Mouse (Mus musculus): Measurements from ENCODE around the gene 1190007I07Rik. TPM values are rescaled to one million over a fixed set of nuclear protein-coding genes. Genes with fewer than 3 reads are reported as not detected.

1190007I07Rik gene
- polyA plus RNA-seq, 1 experiment from 2014 or later = 33.2 TPM

- Histone ChIP-seq H3K4me1 (ENCODE audit: control insufficient read depth, insufficient read depth, low read length) (no peaks in the 10 kb centered on the region), H3K4me2 (ENCODE audit: low read depth) (no peak overlapping the region), H3K4me3 (ENCODE audit: low read depth, low read length) (no peak overlapping the region), H3K9me3 (ENCODE audit: control insufficient read depth, low read length) (no peaks in the 10 kb centered on the region), H3K27me3 (ENCODE audit: control insufficient read depth, insufficient read depth, low read length) (no peaks in the 10 kb centered on the region), H3K36me3 (ENCODE audit: control insufficient read depth, insufficient read depth, low read length) (no peaks in the 10 kb centered on the region), H3K27ac (ENCODE audit: low read depth, low read length) (no peak overlapping the region), H3K9ac (ENCODE audit: low read length) (no peak overlapping the region)
- no peak for DNase-seq (ENCODE audit: low spot score)
- WGBS = 75% methylated on average over 5 of the region's 5 CpGs
- ATAC-seq (ENCODE audit: insufficient read depth, low FRiP score, low TSS enrichment) = no peak
Observed at GRCm38 (mm10) chr10:82652625-82653024, 29.6 kb upstream of the 1190007I07Rik start.

GRCm38 (mm10) chr10:82651221-82651620 lies 28.2 kb upstream of the 1190007I07Rik start:
- H3K27me3 ChIP-seq (ENCODE audit: control insufficient read depth, insufficient read depth, low read length) = no peaks in the 10 kb centered on the region
- no peak overlapping the region for H3K4me2 ChIP-seq (ENCODE audit: low read depth)
- no peak overlapping the region for H3K4me3 ChIP-seq (ENCODE audit: low read depth, low read length)
- H3K9ac ChIP-seq (ENCODE audit: low read length) = no peak overlapping the region
- no peak for ATAC-seq (ENCODE audit: insufficient read depth, low FRiP score, low TSS enrichment)
- no peaks in the 10 kb centered on the region for H3K4me1 ChIP-seq (ENCODE audit: control insufficient read depth, insufficient read depth, low read length)
- DNase-seq (ENCODE audit: low spot score) = no peak
- peaks cover 3% of the 10 kb centered on the region for H3K36me3 ChIP-seq (ENCODE audit: control insufficient read depth, insufficient read depth, low read length)
- no peaks in the 10 kb centered on the region for H3K9me3 ChIP-seq (ENCODE audit: control insufficient read depth, low read length)
- WGBS = 93% methylated on average over 5 of the region's 5 CpGs
- H3K27ac ChIP-seq (ENCODE audit: low read depth, low read length) = no peak overlapping the region

GRCm38 (mm10) chr10:82647205-82647811 lies 24.3 kb upstream of the 1190007I07Rik start:
- no peak for DNase-seq (ENCODE audit: low spot score)
- 94% methylated on average over 17 of the region's 17 CpGs for WGBS
- Histone ChIP-seq H3K4me2 (ENCODE audit: low read depth) (no peak overlapping the region), H3K9me3 (ENCODE audit: control insufficient read depth, low read length) (no peaks in the 10 kb centered on the region), H3K27me3 (ENCODE audit: control insufficient read depth, insufficient read depth, low read length) (no peaks in the 10 kb centered on the region), H3K9ac (ENCODE audit: low read length) (no peak overlapping the region), H3K4me3 (ENCODE audit: low read depth, low read length) (no peak overlapping the region), H3K27ac (ENCODE audit: low read depth, low read length) (no peak overlapping the region), H3K4me1 (ENCODE audit: control insufficient read depth, insufficient read depth, low read length) (no peaks in the 10 kb centered on the region), H3K36me3 (ENCODE audit: control insufficient read depth, insufficient read depth, low read length) (peaks cover 7% of the 10 kb centered on the region)
- no peak for ATAC-seq (ENCODE audit: insufficient read depth, low FRiP score, low TSS enrichment)

- no peaks in the 10 kb centered on the region for H3K27me3 ChIP-seq (ENCODE audit: control insufficient read depth, insufficient read depth, low read length)
- H3K9me3 ChIP-seq (ENCODE audit: control insufficient read depth, low read length) = no peaks in the 10 kb centered on the region
- H3K4me1 ChIP-seq (ENCODE audit: control insufficient read depth, insufficient read depth, low read length) = no peaks in the 10 kb centered on the region
- ATAC-seq (ENCODE audit: insufficient read depth, low FRiP score, low TSS enrichment) (no peak), DNase-seq (ENCODE audit: low spot score) (no peak)
- WGBS = 97% methylated on average over 8 of the region's 8 CpGs
- no peak overlapping the region for H3K4me3 ChIP-seq (ENCODE audit: low read depth, low read length)
- no peak overlapping the region for H3K9ac ChIP-seq (ENCODE audit: low read length)
- H3K4me2 ChIP-seq (ENCODE audit: low read depth) = no peak overlapping the region
- no peak overlapping the region for H3K27ac ChIP-seq (ENCODE audit: low read depth, low read length)
- peaks cover 10% of the 10 kb centered on the region for H3K36me3 ChIP-seq (ENCODE audit: control insufficient read depth, insufficient read depth, low read length)
Observed at GRCm38 (mm10) chr10:82646083-82646482, 23.1 kb upstream of the 1190007I07Rik start.

- Histone ChIP-seq H3K4me2 (ENCODE audit: low read depth) (no peak overlapping the region), H3K27me3 (ENCODE audit: control insufficient read depth, insufficient read depth, low read length) (no peaks in the 10 kb centered on the region), H3K4me1 (ENCODE audit: control insufficient read depth, insufficient read depth, low read length) (no peaks in the 10 kb centered on the region), H3K27ac (ENCODE audit: low read depth, low read length) (no peak overlapping the region), H3K4me3 (ENCODE audit: low read depth, low read length) (no peak overlapping the region), H3K9me3 (ENCODE audit: control insufficient read depth, low read length) (no peaks in the 10 kb centered on the region), H3K36me3 (ENCODE audit: control insufficient read depth, insufficient read depth, low read length) (peaks cover 24% of the 10 kb centered on the region), H3K9ac (ENCODE audit: low read length) (no peak overlapping the region)
- DNase-seq (ENCODE audit: low spot score) = no peak
- ATAC-seq (ENCODE audit: insufficient read depth, low FRiP score, low TSS enrichment) = no peak
- WGBS = 96% methylated on average over 9 of the region's 9 CpGs
Observed at GRCm38 (mm10) chr10:82641481-82641880, 18.5 kb upstream of the 1190007I07Rik start.

GRCm38 (mm10) chr10:82639032-82639698 lies 16.1 kb upstream of the 1190007I07Rik start:
- Histone ChIP-seq H3K4me2 (ENCODE audit: low read depth) (no peak overlapping the region), H3K27me3 (ENCODE audit: control insufficient read depth, insufficient read depth, low read length) (no peaks in the 10 kb centered on the region), H3K4me1 (ENCODE audit: control insufficient read depth, insufficient read depth, low read length) (no peaks in the 10 kb centered on the region), H3K9me3 (ENCODE audit: control insufficient read depth, low read length) (no peaks in the 10 kb centered on the region), H3K9ac (ENCODE audit: low read length) (no peak overlapping the region), H3K36me3 (ENCODE audit: control insufficient read depth, insufficient read depth, low read length) (peaks cover 22% of the 10 kb centered on the region), H3K4me3 (ENCODE audit: low read depth, low read length) (no peak overlapping the region), H3K27ac (ENCODE audit: low read depth, low read length) (no peak overlapping the region)
- ATAC-seq (ENCODE audit: insufficient read depth, low FRiP score, low TSS enrichment) (no peak), DNase-seq (ENCODE audit: low spot score) (no peak)
- WGBS = 92% methylated on average over 8 of the region's 8 CpGs

GRCm38 (mm10) chr10:82636321-82636720 lies 13.3 kb upstream of the 1190007I07Rik start:
- ATAC-seq (ENCODE audit: insufficient read depth, low FRiP score, low TSS enrichment) = no peak
- H3K4me3 ChIP-seq (ENCODE audit: low read depth, low read length) = no peak overlapping the region
- no peak for DNase-seq (ENCODE audit: low spot score)
- no peak overlapping the region for H3K4me2 ChIP-seq (ENCODE audit: low read depth)
- no peaks in the 10 kb centered on the region for H3K4me1 ChIP-seq (ENCODE audit: control insufficient read depth, insufficient read depth, low read length)
- 95% methylated on average over 3 of the region's 3 CpGs for WGBS
- no peak overlapping the region for H3K27ac ChIP-seq (ENCODE audit: low read depth, low read length)
- H3K9me3 ChIP-seq (ENCODE audit: control insufficient read depth, low read length) = no peaks in the 10 kb centered on the region
- peaks cover 24% of the 10 kb centered on the region for H3K36me3 ChIP-seq (ENCODE audit: control insufficient read depth, insufficient read depth, low read length)
- H3K9ac ChIP-seq (ENCODE audit: low read length) = no peak overlapping the region
- no peaks in the 10 kb centered on the region for H3K27me3 ChIP-seq (ENCODE audit: control insufficient read depth, insufficient read depth, low read length)

GRCm38 (mm10) chr10:82634348-82634747 lies 11.3 kb upstream of the 1190007I07Rik start:
- ATAC-seq (ENCODE audit: insufficient read depth, low FRiP score, low TSS enrichment) (no peak), DNase-seq (ENCODE audit: low spot score) (no peak)
- H3K27ac ChIP-seq (ENCODE audit: low read depth, low read length) = no peak overlapping the region
- 96% methylated on average over 7 of the region's 7 CpGs for WGBS
- no peak overlapping the region for H3K4me2 ChIP-seq (ENCODE audit: low read depth)
- H3K9me3 ChIP-seq (ENCODE audit: control insufficient read depth, low read length) = no peaks in the 10 kb centered on the region
- H3K36me3 ChIP-seq (ENCODE audit: control insufficient read depth, insufficient read depth, low read length) = peaks cover 15% of the 10 kb centered on the region
- no peak overlapping the region for H3K4me3 ChIP-seq (ENCODE audit: low read depth, low read length)
- H3K4me1 ChIP-seq (ENCODE audit: control insufficient read depth, insufficient read depth, low read length) = peaks cover 9% of the 10 kb centered on the region
- H3K9ac ChIP-seq (ENCODE audit: low read length) = no peak overlapping the region
- H3K27me3 ChIP-seq (ENCODE audit: control insufficient read depth, insufficient read depth, low read length) = no peaks in the 10 kb centered on the region

All from neural tube, embryonic 11.5 days (tissue).